Mouse (Mus musculus) brain, adult 2 months (tissue): ENCODE measurements at regions not wholly inside any gene's neighbourhood (a gene's known extent, or its start where the extent isn't known, plus 50 kb on each side); places are given as distances from the start of the nearest gene placed in this dataset.

Experiments
- DNase-seq: peaks from one replicate; pipeline ENCODE4 v3.0.0; 2011; ENCODE audit warnings: low read depth, low spot score

GRCm38 (mm10) chr5:15773839-15774238 is 59.8 kb upstream of the Speer4c start:
- no peak for DNase-seq

GRCm38 (mm10) chr5:15774567-15774966 is 60.5 kb upstream of the Speer4c start:
- no peak for DNase-seq

GRCm38 (mm10) chr5:15776106-15776505 is 62.0 kb upstream of the Speer4c start:
- DNase-seq, result peak; percentile 38

- no peak for DNase-seq
Measured at GRCm38 (mm10) chr5:15803583-15803982, 89.5 kb upstream of the Speer4c start.

GRCm38 (mm10) chr5:15816864-15817263 is 102.8 kb upstream of the Speer4c start:
- DNase-seq, result no peak

GRCm38 (mm10) chr5:15817366-15817765 is 103.3 kb upstream of the Speer4c start:
- peak; percentile 6 for DNase-seq

- peak; percentile 10 for DNase-seq
Measured at GRCm38 (mm10) chr5:15822989-15823388, 108.9 kb upstream of the Speer4c start.

GRCm38 (mm10) chr5:15831527-15831926 is 103.0 kb upstream of the Cacna2d1 start:
- no peak for DNase-seq

GRCm38 (mm10) chr5:15832338-15832737 is 102.2 kb upstream of the Cacna2d1 start:
- DNase-seq, result peak; percentile 79

- DNase-seq, result peak; percentile 92
Measured at GRCm38 (mm10) chr5:15838108-15838972, 96.2 kb upstream of the Cacna2d1 start.

GRCm38 (mm10) chr5:15846790-15847189 is 87.7 kb upstream of the Cacna2d1 start:
- DNase-seq, result no peak

GRCm38 (mm10) chr5:15849520-15849919 is 85.0 kb upstream of the Cacna2d1 start:
- no peak for DNase-seq

- DNase-seq, result peak; percentile 62
Measured at GRCm38 (mm10) chr5:15850126-15850801, 84.2 kb upstream of the Cacna2d1 start.

- DNase-seq, result no peak
Measured at GRCm38 (mm10) chr5:15854752-15855151, 79.7 kb upstream of the Cacna2d1 start.

- DNase-seq, result no peak
Measured at GRCm38 (mm10) chr5:15857034-15857433, 77.5 kb upstream of the Cacna2d1 start.

GRCm38 (mm10) chr5:15874065-15874464 is 60.4 kb upstream of the Cacna2d1 start:
- peak; percentile 67 for DNase-seq

- DNase-seq, result no peak
Measured at GRCm38 (mm10) chr5:15883004-15883403, 51.5 kb upstream of the Cacna2d1 start.
